Mouse (Mus musculus): Measurements from ENCODE around the gene Phf3.

Phf3 gene

GRCm38 (mm10) chr1:30832778-30833177, 40.9 kb downstream of the Phf3 start:
- DNase-seq (ENCODE audit: low read depth, low spot score), result no peak

DNA sequence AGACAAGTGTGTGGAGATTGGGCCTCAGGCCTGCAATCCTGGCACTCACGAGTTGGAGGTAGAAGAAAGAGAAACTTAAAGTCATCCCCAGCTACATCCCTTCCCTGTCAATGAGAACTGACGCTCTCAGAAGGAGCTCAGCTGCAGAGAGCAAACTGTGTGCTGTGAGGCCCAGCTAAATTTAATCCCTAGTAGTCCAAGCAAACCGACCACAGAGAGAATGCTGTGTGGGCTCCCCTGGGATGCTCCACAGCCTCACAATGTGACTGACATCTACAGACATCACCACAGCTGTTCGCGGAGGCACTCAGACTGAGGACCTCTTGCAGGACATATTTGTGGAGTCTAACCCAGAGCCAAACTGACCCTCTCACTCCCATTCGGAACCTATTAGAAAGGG, 54.3 kb downstream of the Phf3 start:
- no peak for DNase-seq (ENCODE audit: low read depth, low spot score)

DNA sequence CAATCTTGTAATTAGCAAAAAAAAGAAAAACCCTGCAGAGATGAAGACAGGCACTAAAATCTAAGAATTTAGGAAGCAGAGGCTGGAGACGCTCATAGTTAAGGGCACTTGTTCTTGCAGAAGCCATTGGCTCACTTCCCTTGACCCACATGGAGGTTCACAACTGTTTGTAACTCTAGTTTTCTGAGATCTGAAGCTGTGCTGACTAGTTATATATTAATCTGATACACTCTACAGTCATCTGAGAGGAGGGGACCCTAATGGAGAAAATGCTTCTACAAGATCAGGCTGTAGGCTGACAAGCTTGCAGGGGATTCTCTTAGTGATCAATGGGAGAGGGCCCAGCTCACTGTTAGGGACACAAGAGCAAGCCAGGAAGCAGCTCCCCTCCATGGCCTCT, 58.1 kb downstream of the Phf3 start:
- DNase-seq (ENCODE audit: low read depth, low spot score), result no peak

- DNase-seq (ENCODE audit: low read depth, low spot score), result no peak
Observed at GRCm38 (mm10) chr1:30814987-30815386, 58.7 kb downstream of the Phf3 start.

DNA sequence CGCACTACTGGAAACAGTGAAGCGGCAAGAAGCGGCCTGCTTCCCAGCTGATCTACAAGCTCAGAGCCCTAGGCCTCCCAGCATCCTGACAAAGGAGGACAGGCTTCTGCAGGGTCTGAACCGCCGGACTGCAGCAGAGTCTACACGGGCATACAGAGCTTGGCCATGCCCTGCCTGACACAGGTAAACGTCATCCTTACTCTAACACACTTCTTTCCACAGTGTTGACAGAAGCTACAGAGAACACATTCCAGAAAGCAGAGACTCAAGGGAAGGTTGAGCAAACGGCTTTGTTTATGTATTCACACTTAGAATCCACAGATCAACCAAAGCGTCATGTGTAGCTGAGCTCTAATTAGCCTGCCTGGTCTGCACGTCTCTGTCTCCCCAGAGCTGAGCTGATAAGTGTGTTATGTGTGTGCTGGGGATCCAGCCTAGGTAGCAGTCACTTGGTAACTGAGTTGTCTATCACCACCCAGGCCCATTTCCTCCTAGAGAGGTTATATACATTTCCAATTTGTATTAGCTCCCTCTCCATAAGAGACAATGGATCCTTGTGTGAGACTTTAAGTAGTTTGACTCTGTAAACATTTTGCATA, 65.5 kb downstream of the Phf3 start:
- DNase-seq (ENCODE audit: low read depth, low spot score), result no peak

GRCm38 (mm10) chr1:30805688-30806285, 67.9 kb downstream of the Phf3 start:
- no peak for DNase-seq (ENCODE audit: low read depth, low spot score)

DNA sequence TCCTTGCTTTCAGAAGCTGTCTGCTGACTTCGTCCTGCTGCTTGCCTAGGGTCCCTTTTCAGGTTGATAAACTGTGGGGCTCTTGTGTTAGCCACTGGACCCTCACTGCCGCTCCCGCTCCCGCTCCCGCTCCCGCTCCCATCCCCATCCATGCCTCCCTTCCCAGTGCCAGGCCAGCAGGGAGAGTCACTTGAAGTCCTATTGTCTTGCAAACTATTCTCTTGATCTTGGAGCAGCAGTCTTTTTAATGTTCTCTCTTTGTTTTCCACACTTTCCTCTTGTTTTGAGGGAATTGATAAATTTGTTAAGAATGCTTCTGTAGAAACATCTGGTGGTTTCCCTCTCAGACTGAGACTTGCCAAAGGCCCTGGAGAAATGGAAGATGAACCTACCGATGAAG, 68.8 kb downstream of the Phf3 start:
- DNase-seq (ENCODE audit: low read depth, low spot score), result no peak

- no peak for DNase-seq (ENCODE audit: low read depth, low spot score)
Observed at GRCm38 (mm10) chr1:30801911-30802310, 71.8 kb downstream of the Phf3 start.

GRCm38 (mm10) chr1:30799277-30799834, 74.4 kb downstream of the Phf3 start:
- DNase-seq (ENCODE audit: low read depth, low spot score), result no peak

DNA sequence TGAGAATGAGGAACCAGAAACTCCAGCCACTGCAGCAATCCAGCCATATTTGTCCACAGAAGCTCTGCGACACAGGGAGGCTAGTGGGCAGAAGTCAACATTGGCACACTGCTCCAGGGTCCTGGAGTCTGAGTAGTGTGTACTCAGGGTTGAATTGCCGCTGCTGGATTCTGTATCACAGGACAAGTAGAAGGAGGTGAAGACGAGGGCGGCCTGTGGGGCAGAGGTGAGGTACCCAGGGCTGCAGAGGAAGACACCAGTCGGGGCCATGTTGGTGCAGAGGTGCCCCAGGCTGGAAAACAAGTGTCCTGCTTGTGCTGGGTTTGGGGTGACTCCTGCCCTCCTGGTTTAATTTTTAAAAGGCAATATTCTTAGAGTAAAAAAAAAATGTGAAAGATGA, 79.1 kb downstream of the Phf3 start:
- no peak for DNase-seq (ENCODE audit: low read depth, low spot score)

- no peak for DNase-seq (ENCODE audit: low read depth, low spot score)
Observed at GRCm38 (mm10) chr1:30793357-30793883, 80.3 kb downstream of the Phf3 start.

- no peak for DNase-seq (ENCODE audit: low read depth, low spot score)
Observed at GRCm38 (mm10) chr1:30792935-30793334, 80.8 kb downstream of the Phf3 start.

DNA sequence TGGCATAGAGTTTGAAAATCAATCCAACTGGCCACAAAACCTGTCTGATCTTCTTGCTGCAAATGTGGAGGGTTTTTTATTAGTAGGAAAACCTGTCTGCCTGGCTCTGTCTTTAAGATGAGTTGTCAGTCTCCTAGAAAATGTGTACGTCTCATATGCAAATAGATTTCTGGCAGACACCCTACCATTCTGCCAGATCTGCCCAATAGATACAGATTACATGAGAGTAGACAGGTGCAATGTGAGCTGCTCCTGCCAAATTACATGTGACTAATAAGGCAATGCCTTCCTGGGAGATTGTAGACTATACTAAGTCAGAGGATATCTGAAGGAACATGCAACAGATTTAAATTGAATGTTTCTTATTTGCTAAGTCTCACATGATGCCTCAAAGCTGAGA, 83.5 kb downstream of the Phf3 start:
- no peak for DNase-seq (ENCODE audit: low read depth, low spot score)

DNA sequence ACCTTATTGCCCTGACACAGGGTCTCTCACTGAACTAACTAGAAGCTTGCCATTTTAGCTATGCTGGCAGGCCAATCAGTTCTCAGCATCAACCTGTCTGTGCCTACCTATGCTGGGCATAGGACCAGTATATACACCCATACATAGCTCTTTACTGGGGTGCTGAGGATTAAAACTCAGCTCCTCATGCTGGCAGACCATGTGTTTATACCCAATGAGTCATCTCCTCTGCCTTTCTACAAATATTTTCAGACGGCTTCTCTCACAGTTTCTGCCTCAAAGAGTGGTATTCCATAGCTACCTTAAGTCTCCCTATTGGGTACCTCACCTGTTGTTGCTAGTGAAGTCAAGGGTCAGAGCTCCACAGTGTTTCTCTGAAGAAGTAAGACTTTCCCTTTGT, 84.0 kb downstream of the Phf3 start:
- no peak for DNase-seq (ENCODE audit: low read depth, low spot score)

- DNase-seq (ENCODE audit: low read depth, low spot score), result no peak
Observed at GRCm38 (mm10) chr1:30789001-30789400, 84.7 kb downstream of the Phf3 start.

DNA sequence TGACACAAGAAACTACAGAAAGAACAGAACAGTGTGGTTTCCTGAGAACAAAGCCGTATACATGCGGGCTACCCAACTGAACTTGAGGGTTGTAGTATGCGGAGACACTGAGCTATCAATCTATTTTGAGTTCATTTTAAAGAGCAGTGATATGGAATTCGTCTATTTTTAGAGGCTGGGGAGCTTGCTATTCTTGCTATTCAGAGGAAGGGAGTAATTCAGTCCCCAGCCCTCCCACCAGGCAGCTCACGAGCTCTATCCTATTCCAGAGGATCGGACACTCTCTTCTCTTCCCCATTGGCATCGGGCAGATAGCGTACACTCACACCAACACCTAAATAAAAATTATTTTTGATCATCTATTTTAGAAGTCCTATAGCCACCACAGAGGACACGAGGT, 87.1 kb downstream of the Phf3 start:
- no peak for DNase-seq (ENCODE audit: low read depth, low spot score)

GRCm38 (mm10) chr1:30783741-30784140, 90.0 kb downstream of the Phf3 start:
- no peak for DNase-seq (ENCODE audit: low read depth, low spot score)

DNA sequence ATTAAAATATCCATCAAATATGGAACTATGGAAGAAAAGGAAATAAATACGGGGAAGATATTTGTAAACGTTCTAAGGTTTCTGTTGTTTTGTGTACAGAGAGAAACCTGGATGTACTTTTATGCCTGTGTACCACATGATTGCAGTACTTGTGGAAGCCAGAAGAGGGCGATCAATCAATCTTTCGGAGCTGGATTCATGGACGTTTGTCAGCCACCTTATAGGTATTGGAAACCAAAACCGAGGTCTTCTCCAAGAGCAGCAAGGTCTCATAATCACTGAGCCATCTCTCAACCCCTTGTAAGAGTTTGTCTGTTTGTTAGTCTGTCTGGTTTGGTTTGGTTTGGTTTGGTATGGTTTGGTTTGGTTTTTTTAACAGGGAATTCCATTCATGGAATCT, 93.4 kb downstream of the Phf3 start:
- DNase-seq (ENCODE audit: low read depth, low spot score), result no peak

GRCm38 (mm10) chr1:30779562-30779961, 94.2 kb downstream of the Phf3 start:
- no peak for DNase-seq (ENCODE audit: low read depth, low spot score)

DNA sequence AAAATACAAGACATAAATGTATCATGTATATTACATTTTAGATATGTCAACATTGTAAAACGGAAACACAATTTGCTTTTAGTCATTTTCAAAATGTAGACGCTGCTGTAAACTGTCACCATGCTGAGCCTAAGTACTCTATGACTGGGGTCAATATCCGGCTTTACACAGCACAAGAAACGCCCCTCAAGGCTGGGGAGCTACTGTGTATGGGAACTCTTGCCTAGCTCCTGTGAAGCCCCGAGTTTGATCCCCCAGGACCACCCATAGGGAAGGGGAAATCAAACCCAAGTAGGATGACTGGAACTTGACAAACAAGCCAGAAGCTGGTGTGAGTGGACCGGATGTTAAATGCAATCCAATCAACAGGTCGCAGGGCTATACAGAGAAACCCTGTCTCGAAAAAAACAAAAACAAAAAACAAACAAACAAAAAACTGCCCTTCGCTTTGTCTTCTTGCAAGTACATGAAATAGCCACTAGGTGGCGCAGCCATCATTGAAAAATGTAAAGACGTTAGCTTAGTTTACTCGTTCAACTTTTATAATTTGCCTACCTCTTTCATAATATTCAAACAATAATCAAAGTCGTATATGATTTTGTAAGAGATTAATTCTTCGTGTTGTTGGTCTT, 95.2 kb downstream of the Phf3 start:
- no peak for DNase-seq (ENCODE audit: low read depth, low spot score)

DNA sequence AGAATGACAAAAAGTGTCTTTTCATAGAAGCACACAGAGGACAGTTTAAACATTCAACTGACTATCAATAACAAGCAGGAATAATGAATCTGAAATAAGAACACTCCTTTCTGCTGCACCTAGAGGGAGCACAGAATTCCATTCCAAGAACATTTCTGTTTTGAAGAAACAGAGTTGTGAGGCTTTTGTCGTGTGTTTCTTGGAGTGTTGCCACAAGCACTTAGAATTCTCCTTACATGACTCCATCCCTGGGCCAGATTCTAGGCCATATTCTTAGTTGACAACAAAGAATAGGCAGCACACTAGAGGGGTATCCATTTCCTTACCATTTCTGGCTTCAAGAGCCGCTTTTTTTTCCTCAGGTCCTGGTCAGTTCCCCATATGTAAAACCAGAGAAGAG, 97.5 kb downstream of the Phf3 start:
- DNase-seq (ENCODE audit: low read depth, low spot score), result no peak

- DNase-seq (ENCODE audit: low read depth, low spot score), result no peak
Observed at GRCm38 (mm10) chr1:30773662-30774061, 100.1 kb downstream of the Phf3 start.

DNA sequence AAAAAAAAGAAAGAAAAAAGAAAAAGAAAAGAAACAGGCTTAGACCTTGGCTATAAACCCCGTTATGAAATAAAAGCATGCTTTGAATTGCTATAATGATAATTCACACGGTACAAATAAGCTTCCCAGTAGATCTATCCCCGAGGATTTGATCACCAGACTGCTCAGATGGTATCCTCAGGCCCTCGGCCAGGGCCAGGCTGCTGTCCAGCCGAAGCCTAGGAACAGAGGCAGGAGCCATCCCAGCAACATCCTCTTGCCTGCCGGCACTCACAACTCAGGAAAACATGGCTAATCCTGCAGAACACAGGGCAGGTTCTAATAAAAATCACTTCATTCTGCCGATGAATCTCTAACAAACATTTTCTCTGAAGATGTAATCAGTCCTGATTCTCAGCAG, 100.9 kb downstream of the Phf3 start:
- no peak for DNase-seq (ENCODE audit: low read depth, low spot score)
